Mouse (Mus musculus): ENCODE measurements around the gene Slc35d2.
A peak's percentile ranks its signal among the peaks of the same experiment; 100 is the strongest.

Slc35d2 gene

DNA sequence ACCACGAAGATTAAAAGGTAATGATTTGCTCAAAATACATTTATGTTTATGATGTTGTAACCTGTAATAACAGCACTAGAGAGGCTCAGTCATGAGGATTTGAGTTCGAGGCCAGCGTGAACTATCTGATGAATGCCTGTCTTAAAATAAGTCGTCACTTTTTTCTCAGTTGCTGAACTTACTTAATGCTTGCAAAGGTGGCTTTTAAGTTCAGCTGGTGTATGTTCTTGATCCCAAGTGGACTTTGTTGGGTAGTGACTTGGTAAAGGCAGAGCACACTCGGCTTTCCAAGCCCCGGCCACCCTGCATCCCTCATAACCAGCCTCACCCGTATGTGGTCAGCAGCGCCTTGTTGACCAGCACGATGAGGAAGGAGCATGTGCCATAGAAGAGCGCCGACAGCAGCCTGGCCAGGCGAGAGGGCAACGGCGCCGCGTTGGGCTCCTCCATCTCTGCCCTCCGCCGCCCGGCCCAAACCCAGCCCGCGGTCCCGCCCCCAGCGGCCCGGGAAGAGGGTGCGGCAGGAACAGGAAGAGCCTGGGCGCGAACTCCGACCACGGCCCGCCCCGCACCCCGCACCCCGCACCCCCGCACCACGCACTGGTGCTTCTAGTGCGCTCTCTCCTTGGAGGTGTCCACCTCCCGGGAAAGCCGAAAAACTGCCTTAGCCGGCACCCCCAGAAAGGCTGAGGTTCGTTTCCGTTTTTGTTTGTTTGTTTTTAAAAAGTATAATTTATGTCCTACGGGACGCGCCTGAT, at the start of gene Slc35d2:
Gene Slc35d2, minus strand, starts transcription at position 511 of the 758 bp plus-strand sequence.
- DNase-seq (ENCODE audit: low spot score in 2 of 2), result no peak

DNA sequence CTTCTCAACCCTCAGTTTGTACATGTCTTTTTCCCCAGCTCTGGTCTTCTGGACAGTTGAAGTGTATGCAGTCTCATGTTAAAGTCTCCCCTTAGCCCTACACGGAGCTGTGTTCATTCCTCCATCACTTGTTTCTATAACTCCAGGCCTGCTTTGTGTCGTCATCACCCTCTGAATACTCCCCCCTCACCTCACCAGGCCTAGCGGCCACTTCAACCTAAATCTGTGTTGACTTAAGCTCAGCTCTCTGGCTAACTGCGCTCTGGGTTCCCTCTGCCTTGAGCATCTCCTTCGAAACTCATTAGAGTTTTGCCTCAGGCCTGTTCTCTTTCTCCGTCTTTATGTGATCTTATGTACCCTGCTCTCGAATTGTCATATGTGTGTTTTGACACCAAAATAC, 48.8 kb upstream of the Slc35d2 start:
- no peak for DNase-seq (ENCODE audit: low spot score in 2 of 2)

DNA sequence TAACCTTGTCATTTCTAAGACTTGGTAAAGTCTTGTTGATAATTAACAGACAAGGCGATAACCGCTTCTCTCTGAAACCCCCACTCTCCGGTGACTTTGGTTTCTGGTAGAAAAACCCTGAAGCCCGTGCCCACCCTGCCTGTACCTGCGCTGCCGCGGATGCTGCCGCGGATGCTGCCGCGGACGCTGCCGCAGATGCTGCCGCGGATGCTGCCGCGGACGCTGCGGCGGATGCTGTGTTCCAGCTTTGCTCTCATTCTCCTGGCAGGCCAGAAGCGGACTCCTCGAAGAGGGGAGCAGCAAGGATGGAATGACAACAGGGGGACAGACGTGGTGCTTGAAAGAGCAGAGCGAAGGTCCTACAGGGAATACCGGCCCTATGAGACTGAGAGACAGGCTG, 40.6 kb upstream of the Slc35d2 start:
- peak in 1 of 2 experiments; percentile 47 for DNase-seq (ENCODE audit: low spot score in 2 of 2)

DNA sequence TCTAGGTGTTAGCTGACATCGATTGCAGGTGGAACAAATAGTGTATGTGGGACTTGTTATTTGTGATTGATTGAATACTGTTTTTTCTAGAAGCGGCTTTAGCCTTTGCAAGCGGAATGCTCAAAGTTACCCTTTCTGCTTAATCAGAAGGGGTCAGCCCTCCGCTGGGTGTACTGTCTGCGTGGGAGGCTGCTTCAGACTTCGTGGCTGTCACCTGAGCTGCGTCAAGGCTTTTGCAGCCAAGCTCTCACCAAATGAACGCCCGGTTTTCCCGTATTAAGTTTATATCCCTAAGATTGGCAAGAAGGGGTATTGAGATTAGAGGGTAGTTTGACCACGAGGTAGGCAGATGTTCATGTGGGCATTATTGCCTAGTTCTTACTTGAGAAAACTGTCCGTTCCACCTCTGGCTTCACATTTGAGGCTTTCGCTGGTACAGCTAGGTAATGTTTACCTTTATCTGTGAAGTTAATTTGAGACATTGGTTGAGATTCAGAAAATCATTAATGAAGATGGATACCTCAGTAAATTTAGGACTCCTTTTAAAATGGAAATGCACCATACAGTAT, 34.1 kb upstream of the Slc35d2 start:
- no peak for DNase-seq (ENCODE audit: low spot score in 2 of 2)

DNA sequence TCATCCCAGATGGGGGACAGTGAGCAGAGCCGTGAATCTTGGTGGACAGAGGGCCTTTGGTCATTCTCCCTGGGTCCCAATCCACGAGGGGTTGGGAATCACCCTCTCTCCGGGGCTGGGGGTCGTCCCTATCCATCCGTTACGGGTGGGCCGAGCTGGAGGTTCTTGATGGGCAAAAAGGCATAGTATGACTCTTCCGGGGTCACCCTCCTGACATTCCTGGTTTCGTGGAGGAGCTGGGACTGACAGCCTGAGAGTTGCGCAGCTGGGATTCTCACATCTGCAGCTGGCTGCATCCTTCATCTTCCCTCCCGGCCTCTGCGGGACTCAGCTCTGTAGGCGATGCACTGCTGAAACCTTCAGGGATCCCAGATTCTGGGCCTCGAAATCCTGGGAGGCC, 33.5 kb upstream of the Slc35d2 start:
- DNase-seq (ENCODE audit: low spot score in 2 of 2), result no peak

DNA sequence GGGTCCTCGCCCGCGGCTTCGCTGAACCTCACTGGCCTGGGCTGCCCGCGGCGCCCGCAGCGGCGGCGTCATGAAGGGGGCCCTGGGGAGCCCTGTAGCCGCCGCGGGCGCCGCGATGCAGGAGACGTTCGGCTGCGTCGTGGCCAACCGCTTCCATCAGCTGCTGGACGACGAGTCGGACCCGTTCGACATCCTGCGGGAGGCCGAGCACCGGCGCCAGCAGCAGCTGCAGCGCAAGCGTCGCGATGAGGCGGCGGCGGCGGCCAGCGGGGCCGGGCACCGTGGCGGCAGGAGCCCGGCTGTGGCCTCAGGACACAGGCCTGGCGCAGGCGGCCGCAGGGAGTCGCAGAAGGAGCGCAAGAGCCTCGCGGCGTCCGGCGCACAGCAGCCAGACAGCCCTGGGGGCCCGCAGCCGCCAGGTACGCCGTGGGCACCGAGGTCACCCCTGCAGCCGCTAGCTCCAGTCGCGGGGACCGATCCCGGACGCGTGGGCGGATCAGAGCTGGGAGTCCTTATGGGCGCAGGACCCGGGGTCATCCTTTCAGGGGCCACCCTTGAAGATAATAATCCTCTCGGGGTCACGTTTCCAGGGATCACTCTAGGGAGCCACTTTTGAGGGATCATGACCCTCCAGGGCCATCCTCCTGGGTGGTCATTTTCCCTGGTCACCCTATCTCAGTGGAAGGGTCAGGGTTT, 32.9 kb upstream of the Slc35d2 start:
- DNase-seq (ENCODE audit: low spot score in 2 of 2), result no peak

DNA sequence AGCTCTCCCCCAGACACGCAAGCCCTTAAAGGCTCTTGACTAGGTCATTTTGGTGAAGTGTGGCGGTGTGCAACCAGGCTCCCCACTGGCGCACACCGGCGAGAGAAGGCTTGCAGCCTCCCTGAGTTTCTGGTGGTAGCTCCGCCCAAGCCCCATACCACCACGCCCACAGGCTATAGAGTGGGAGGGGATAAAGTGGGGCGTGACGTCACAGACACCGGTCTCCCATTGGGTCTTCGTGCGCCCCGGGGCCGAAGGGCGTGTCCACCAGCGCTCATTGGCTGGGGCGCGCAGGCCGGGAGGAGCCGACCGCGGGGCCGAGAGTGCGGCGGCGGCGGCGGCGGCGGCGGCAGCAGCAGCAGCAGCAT, 32.4 kb upstream of the Slc35d2 start, which contains the start of gene Habp4:
Gene Habp4, plus strand, starts transcription at position 277 of the 368 bp plus-strand sequence.
- DNase-seq (ENCODE audit: low spot score in 2 of 2), result peak; percentile 95

DNA sequence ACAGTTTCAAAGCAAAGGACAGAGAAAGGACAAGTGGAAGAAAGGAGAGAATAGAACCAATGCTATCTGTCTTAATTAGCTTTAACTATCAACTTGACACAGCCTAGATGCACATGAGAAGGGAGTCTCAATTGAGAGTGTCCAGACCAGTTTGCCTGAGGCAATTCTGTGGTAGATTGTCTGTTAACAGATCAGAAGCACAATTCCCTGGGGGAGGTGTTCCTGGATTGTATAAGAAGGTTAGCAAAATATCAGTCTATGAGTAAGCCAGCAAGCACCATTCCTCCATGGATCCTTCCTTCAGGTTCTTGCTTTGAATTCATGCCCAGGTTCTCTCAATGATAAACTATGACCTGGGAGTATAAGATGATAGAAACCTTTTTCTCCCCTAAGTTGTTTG, 27.8 kb upstream of the Slc35d2 start:
- no peak for DNase-seq (ENCODE audit: low spot score in 2 of 2)

DNA sequence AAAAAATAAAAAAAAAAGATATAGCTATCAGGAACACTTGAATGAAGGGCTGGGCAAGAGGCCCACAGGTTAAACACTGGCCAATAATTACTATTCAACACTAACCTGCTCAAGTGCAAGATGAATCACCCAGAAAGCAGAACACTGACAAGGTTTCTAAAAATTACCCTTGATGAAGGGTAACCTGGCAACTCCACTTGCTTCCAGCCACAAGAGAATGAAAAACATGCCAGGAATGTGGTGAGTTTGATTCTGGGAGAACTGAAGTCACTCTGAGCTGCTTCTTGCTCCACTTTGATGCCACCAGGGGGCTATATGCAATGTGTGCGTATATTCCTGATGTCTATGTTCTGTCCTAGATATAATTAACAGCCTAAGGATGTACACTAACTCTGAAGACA, 26.0 kb upstream of the Slc35d2 start:
- no peak for DNase-seq (ENCODE audit: low spot score in 2 of 2)

DNA sequence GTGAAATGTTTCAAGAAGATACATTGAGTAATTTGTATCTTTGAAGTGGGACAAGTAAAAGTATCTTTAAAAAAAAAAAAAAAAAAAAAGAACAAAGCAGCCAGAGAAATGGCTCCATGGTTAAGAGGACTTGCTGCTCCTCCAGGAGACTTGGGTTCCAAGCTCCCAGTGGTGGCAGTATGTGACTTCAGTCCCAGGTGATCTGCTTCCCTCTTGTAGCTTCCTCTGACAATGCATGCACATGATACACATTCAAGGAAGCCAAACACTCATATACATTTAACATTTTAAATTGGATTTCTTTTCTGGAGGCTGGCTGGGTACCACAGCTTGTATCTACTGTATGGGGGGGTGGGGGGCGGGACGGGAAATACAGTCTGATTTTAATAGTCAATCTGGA, 25.5 kb upstream of the Slc35d2 start:
- DNase-seq (ENCODE audit: low spot score in 2 of 2), result no peak

DNA sequence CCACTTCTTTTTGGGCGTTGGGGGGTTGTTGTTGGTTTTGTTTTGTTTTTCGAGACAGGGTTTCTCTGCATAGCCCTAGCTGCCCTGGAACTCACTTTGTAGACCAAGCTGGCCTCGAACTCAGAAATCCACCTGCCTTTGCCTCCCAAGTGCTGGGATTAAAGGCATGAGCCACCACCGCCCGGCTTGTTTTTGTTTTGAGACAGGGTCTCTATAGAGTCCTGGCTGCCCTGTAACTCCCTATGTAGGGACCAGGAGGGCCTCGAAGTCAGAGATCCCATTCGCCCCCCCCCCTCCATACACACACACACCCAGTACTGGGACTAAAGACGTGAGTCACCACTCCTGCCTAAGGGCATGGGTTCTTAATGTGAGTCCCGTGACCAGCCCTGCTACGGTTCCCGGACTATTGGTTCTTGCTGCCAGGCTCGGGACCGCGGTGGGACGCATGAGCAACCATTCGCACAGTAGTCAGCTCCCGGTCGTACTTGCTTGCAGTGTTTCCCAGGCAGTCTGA, 24.6 kb upstream of the Slc35d2 start:
- DNase-seq (ENCODE audit: low spot score in 2 of 2), result peak in 1 of 2 experiments; percentile 26

DNA sequence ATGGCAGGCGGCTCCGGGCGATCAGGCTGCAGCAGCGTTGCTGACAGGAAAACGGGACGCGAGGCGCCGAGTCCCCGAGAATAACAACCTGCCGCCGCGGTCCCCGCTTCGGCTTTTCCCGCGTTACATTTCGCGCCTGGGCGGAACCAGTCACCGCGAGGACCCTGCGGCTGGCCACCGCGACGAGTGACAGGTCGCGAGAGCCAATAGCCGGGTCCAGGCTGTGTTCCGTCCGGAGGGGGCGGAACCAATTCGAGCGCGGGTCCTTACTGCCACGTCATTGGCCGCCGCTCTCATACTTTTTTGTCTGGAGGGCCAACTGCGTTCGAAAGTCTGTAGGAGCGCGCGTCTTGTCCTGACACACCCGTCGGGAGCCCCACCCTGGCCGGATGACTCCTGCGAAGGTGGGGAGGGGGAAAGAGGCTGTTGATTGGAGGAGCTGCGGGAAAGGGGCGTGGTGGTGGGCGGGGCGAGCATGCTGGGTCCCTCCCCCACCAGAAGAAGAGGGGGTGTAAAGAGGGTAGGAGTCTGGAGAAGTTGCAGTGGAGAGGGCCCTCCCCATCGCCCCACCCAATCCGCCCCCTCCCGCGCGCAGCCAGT, 24.0 kb upstream of the Slc35d2 start, which contains the start of gene Zfp367:
Gene Zfp367, minus strand, starts transcription at position 120 of the 600 bp plus-strand sequence.
- DNase-seq (ENCODE audit: low spot score in 2 of 2), result peak; percentile 93 to 96

DNA sequence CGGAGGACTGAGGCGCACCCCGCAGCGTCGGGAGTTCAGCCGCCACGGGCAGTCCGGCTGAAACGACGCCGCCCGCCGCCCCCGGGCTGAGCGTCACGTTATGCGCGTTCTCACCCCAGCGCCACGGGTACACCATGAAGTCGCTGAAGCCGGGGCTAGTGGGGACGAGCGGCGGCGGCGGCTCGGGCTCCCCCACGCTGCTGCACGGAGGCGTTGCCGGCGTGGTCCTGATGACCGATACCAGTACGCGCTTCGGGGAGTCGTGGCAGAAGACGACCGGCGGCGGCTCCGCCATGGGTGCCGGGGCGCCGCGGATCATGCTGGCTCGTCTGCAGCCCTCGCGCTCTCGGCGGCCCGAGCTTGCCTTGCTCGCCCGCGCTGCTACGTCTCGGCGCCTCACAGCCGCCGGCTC, 23.5 kb upstream of the Slc35d2 start:
- no peak for DNase-seq (ENCODE audit: low spot score in 2 of 2)

DNA sequence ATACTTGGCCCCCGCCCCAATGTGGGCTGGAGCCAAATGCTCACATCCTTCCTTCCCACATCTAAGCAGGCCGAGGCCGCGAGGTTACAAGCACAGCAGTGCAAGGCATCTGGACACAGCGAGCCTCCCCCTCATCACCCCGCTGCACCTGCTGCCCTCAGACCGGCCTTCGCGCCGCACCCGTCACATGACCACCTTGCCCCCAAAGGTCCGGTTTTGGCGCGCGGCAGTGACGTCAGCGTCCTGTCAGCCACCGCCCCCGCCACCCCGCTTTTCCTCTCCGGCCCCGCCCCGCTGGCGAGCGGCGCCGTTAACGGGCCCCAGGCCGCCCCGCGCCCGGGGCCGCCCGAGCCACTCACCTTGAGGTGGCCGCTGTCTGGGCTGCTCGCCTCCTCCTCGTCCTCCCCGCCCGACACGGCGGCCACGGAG, 23.1 kb upstream of the Slc35d2 start:
- DNase-seq (ENCODE audit: low spot score in 2 of 2), result peak; percentile 65 to 86

DNA sequence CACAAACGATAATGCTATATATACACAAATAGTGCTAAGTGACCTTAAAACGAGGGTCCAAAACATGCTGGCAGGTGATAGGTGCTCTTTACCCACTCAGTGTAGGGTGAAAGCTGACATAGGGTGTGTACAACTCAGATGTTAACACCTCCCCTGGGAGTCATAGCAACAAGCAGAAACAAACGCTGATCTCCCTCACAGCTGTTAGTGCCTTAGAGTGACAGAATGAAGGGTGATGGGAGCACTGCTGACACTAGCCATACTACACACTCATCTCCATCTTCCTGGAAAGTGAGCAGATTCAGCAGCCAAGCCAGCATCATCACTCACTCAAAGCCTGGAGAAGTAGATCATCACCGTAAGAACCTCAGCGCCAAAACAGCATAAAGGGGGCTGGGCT, 21.0 kb upstream of the Slc35d2 start:
- DNase-seq (ENCODE audit: low spot score in 2 of 2), result no peak

DNA sequence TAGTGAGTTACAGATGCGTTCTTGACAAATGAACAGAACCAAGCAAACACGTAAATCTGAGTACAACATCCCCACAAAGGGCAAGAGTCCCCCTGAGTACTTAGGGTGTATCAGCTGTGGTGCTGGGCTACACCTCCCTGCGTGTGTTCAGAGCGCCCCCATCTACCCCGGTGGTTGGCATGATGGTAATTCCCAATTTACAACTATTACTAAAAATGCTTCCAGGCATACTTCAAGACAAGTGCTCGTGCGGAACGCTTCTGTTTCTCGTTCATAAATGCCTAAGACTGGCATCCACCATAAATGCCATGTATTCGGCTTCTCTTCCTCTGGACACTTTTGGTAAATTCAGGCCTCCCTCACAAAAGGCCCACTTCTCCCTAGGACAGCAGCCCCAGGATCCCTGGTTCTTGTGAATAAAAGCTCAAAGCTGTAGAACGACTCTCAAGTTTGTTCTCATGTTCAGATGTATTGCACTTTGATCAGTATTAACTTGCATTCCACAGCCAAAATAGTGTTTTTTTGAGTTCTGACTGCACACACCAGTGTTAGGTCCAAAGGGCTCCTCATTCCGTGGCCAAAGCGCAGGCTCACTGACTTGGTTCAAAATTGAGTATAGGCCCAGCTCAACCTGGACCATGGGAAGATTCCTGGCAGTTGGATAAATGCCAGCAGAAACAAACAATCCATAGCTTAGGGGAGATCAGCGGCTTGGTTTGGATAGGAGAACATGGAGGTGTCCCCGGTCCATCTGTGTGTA, 628 bp upstream of the Slc35d2 start:
- no peak for DNase-seq (ENCODE audit: low spot score in 2 of 2)

DNA sequence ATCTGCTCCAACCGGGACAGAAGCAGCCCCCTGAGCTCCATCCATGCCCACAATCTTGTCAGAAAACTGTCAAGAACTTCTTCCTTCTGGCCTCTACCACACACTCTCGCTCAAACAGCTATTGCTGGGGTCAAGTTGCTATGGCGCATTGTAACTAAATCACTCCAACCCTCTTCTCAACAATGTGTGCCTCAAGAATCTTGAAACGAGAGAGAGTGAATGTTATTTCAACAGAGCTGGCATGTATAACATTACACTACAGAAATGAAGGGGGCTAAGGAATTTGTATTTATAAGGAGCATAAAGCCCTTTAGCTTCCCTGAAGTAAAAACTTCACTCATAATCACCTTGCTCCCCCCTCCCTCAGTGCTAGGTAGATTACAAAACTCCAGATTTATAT, 2.9 kb downstream of the Slc35d2 start:
- no peak for DNase-seq (ENCODE audit: low spot score in 2 of 2)

DNA sequence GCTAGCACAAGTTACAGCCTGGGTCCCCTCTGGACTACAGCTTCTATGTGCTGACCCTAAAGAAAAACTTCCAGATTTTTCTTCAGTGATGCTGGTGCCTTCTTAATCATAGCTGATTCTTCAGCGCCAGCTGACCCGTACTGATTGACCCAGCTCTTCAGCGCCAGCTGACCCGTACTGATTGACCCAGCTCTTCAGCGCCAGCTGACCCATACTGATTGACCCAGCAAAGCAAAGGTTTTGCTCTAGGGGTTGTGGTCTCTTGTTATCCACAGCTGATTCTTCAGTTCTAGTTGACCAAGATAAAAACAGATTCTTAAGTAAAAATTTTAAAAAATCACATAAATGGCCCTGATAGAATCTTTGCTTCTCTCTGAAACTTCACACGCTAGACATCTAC, 4.3 kb downstream of the Slc35d2 start:
- DNase-seq (ENCODE audit: low spot score in 2 of 2), result no peak

DNA sequence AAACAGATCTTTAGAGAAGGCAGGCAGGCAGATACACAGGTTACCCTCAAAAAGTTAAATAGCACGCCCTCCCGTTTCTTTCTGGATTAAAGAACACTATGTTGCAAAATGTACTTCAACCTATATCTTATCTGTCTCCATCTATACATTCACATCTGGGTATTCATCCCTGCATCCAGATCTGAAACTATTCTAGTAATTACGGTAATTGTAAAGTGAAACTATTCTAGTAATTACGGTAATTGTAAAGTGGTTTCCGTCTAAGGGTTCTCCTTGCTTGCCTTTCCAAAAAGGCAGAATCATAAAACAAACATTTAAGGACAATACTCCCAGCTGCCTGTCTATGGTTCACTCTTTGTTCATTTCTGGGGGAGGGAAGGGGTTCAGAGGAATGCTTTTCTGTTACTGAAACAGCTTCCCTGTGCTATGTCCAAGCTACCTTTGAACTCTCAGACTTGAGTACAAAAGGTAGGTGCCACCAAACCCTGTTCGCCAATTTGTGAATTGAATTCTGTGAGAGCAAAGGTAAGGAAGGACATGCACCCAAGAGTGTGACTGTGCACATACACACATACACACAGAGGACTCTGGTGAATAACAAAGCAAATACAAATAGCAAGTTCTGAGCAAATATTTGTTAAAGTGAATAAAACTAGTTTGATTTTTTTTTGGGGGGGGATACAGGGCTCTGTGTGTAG, 5.5 kb downstream of the Slc35d2 start:
- no peak for DNase-seq (ENCODE audit: low spot score in 2 of 2)

DNA sequence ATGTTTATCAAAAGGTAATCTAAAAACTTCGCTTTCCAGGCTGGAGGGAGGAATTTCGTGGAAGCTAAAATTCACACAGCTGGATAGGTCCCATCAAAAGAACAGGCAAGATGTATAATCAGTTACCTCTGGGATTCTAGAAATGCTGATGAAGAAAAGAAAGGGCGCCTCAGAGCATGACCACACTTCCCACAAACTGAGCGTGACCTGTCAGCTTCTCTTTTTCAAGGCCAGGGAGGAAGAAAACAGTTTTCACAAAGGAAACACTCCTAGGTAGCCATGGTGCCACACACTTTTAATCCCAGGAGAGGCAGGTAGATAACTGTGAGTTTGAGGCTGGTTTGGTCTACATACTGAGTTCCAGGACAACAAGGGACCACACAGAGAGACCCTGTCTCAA, 8.4 kb downstream of the Slc35d2 start:
- DNase-seq (ENCODE audit: low spot score in 2 of 2), result no peak

DNA sequence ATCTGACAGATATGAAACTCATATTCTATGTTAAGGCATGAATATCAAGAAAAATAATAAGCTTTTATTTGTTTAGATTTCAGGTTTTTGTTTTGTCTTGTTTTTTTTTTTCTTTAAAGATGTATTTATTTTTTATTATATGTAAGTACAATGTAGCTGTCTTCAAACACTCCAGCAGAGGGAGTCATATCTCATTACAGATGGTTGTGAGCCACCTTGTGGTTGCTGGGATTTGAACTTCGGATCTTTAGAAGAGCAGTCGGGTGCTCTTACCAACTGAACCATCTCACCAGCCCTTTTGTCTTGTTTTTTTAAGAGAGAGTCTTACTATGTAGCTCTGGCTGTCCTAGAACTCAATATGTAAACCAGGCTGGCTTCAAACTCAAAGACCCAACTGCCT, 11.7 kb downstream of the Slc35d2 start:
- DNase-seq (ENCODE audit: low spot score in 2 of 2), result no peak

Measured in cerebellum, postnatal 4 days (tissue).